ENCODE assay signal across 14 mouse cellular contexts in the genomic region with DNA sequence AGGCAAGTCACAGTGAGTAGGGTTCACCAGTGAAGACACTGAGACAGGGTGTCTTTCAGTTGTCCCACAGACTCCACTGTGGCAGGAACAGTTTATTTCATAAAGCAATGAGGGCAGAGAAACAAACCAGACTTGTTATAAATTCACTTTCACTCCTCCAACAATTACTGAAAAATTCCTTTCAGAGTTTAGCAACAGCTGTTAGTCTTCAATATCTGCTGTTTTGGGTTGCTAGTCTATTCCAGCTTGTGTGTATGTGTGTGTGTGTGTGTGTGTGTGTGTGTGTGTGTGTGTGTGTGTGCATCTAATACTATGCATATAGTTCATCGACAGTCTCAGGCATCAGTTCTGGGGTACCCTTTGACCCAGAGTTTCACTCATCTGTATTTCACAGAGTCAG. TPM values are rescaled to one million over a fixed set of nuclear protein-coding genes. Genes with fewer than 3 reads are reported as not detected.
"Had no signal": no experiment of that assay in that cellular context is flagged by ENCODE, and none has a peak within 500 bp of the region (broad histone marks: within the 10 kb centered on the region; RNA-seq: fewer than 3 reads in every experiment).

No protein-coding gene starts in this region.

- H3K4me2 ChIP-seq: hindbrain, embryonic 14.5 days; limb, embryonic 12.5 days; liver, embryonic 13.5 days; midbrain, embryonic 11.5 days; midbrain, embryonic 15.5 days; neural tube, embryonic 12.5 days had no signal

- H3K36me3 ChIP-seq: hindbrain, embryonic 10.5 days; limb, embryonic 12.5 days; liver, embryonic 13.5 days; midbrain, embryonic 15.5 days; neural tube, embryonic 12.5 days had no signal

- H3K27me3 ChIP-seq: limb, embryonic 12.5 days; liver, embryonic 13.5 days; megakaryocyte, embryonic 14.5 days; midbrain, embryonic 15.5 days; neural tube, embryonic 12.5 days had no signal

- H3K9me3 ChIP-seq: hindbrain, embryonic 10.5 days; limb, embryonic 12.5 days; liver, embryonic 13.5 days; megakaryocyte, embryonic 14.5 days; midbrain, embryonic 15.5 days; neural tube, embryonic 12.5 days had no signal

- H3K4me1 ChIP-seq: hindbrain, embryonic 10.5 days; limb, embryonic 12.5 days; liver, embryonic 13.5 days; megakaryocyte, embryonic 14.5 days; midbrain, embryonic 15.5 days; neural tube, embryonic 12.5 days had no signal

- H3K27ac ChIP-seq: hindbrain, embryonic 10.5 days; hindbrain, embryonic 14.5 days; layer of hippocampus, adult 2 months; limb, embryonic 12.5 days; liver, embryonic 13.5 days; macrophage; midbrain, embryonic 15.5 days; neural tube, embryonic 12.5 days had no signal

- DNase-seq: kidney, postnatal 14 days; liver; liver, embryonic 13.5 days; liver, postnatal 0 days; thymus, postnatal 14 days had no signal

- H3K9ac ChIP-seq: hindbrain, embryonic 14.5 days; limb, embryonic 12.5 days; liver, embryonic 13.5 days; liver, postnatal 0 days; midbrain, embryonic 15.5 days; neural tube, embryonic 12.5 days had no signal

- H3K4me3 ChIP-seq: hindbrain, embryonic 10.5 days; layer of hippocampus, adult 2 months; limb, embryonic 12.5 days; liver, embryonic 13.5 days; megakaryocyte, embryonic 14.5 days; midbrain, embryonic 15.5 days; neural tube, embryonic 12.5 days had no signal

- ATAC-seq: liver, postnatal 0 days; midbrain, embryonic 15.5 days had no signal

RNA-seq across cellular contexts. Expression of a gene that starts 38.9 kb away (rescaled TPM):
- polyA plus RNA-seq: macrophage had no signal

RNA-seq across cellular contexts. Expression of a gene that starts 40.2 kb away (rescaled TPM):
- polyA plus RNA-seq: macrophage; midbrain, embryonic 11.5 days; midbrain, embryonic 15.5 days had no signal
